Mouse (Mus musculus) midbrain, embryonic 12.5 days (tissue): ENCODE measurements around the gene Dmrta1. TPM values are rescaled to one million over a fixed set of nuclear protein-coding genes. Genes with fewer than 3 reads are reported as not detected.
"Not testable (repeated sequence)": the region's sequence is repeated elsewhere in the genome, so short reads cannot be mapped to it uniquely, and the experiment has no call there.

Source experiments
- ATAC-seq: fragments of 200-750 bp; cut with Nextera tagmentation; 2 replicates; pipeline ENCODE4 v1.8.0; 2017; ENCODE audit warnings: low read depth, moderate TSS enrichment, moderate library complexity; ENCODE audit not compliant: low FRiP score
- H3K27ac ChIP-seq: fragments of 300-500 bp; sonication (generic); replicated peaks from 2 replicates; pipeline ENCODE4 v1.5.1; 2016; ENCODE audit warnings: mild to moderate bottlenecking
- H3K27me3 ChIP-seq: fragments of 300-500 bp; sonication (generic); 2 replicates; pipeline ENCODE4 v1.6.1; 2016; ENCODE audit warnings: mild to moderate bottlenecking
- H3K36me3 ChIP-seq: fragments of 300-500 bp; sonication (generic); 2 replicates; pipeline ENCODE4 v1.6.1; 2016
- H3K4me1 ChIP-seq: fragments of 300-500 bp; sonication (generic); 2 replicates; pipeline ENCODE4 v1.6.1; 2016
- H3K4me2 ChIP-seq: fragments of 300-500 bp; sonication (generic); replicated peaks from 2 replicates; pipeline ENCODE4 v1.6.1; 2016; ENCODE audit warnings: mild to moderate bottlenecking, moderate library complexity
- H3K4me3 ChIP-seq: fragments of 300-500 bp; sonication (generic); 2 replicates; pipeline ENCODE4 v1.5.1; 2016; ENCODE audit warnings: mild to moderate bottlenecking
- H3K9ac ChIP-seq: fragments of 300-500 bp; sonication (generic); replicated peaks from 2 replicates; pipeline ENCODE4 v1.6.1; 2016; ENCODE audit warnings: mild to moderate bottlenecking, moderate library complexity
- H3K9me3 ChIP-seq: fragments of 300-500 bp; sonication (generic); 2 replicates; pipeline ENCODE4 v1.6.1; 2016; ENCODE audit warnings: mild to moderate bottlenecking
- WGBS: fragments of 180-500 bp; shearing (Covaris S2); methylation state at CpG from one replicate; pipeline ENCODE4 v1.1.7; 2016; 5-methylcytosine and 5-hydroxymethylcytosine counted together
- polyA plus RNA-seq: library from polyadenylated mRNA; unstranded; fragments of >200 nt; fragmentation: Nextera tagmentation; extraction: Ambion mirVana; gene quantifications from 2 replicates; pipeline ENCODE4 v1.2.1, GENCODE M21; 2016

The Dmrta1 gene
- polyA plus RNA-seq, 1 experiment from 2014 or later: 1.3 TPM

GRCm38 (mm10) chr4:89678713-89679112 is 523 bp upstream of the Dmrta1 start:
- no peaks in the 10 kb centered on the region for H3K9me3 ChIP-seq
- peaks cover 22% of the 10 kb centered on the region for H3K4me1 ChIP-seq
- H3K27me3 ChIP-seq: no peaks in the 10 kb centered on the region
- no peak overlapping the region for H3K27ac ChIP-seq
- no peak overlapping the region for H3K4me3 ChIP-seq
- peak; percentile 69 for ATAC-seq
- 47% methylated on average over 5 of the region's 5 CpGs for WGBS
- no peak overlapping the region for H3K4me2 ChIP-seq
- H3K9ac ChIP-seq: no peak overlapping the region
- H3K36me3 ChIP-seq: no peaks in the 10 kb centered on the region

GRCm38 (mm10) chr4:89687961-89688803 is 8.9 kb downstream of the Dmrta1 start:
- Histone ChIP-seq H3K27me3 (peaks cover 42% of the 10 kb centered on the region), H3K4me2 (peak overlapping the region; percentile 67), H3K9me3 (no peaks in the 10 kb centered on the region), H3K4me1 (peaks cover 16% of the 10 kb centered on the region; the same call in 1 of the 2 replicates), H3K9ac (peak overlapping the region; percentile 48), H3K27ac (no peak overlapping the region), H3K4me3 (peak overlapping the region; percentile 63), H3K36me3 (no peaks in the 10 kb centered on the region)
- WGBS: under 1% methylated on average over 78 of the region's 78 CpGs
- peak; percentile 81 for ATAC-seq

GRCm38 (mm10) chr4:89688804-89689497 is 9.7 kb downstream of the Dmrta1 start:
- H3K9ac ChIP-seq: peak overlapping the region; percentile 48
- H3K4me2 ChIP-seq: peak overlapping the region; percentile 67
- H3K27ac ChIP-seq: no peak overlapping the region
- 1% methylated on average over 16 of the region's 16 CpGs for WGBS
- H3K36me3 ChIP-seq: no peaks in the 10 kb centered on the region
- peak overlapping the region; percentile 63 for H3K4me3 ChIP-seq
- H3K4me1 ChIP-seq: peaks cover 16% of the 10 kb centered on the region; the same call in 1 of the 2 replicates
- H3K9me3 ChIP-seq: no peaks in the 10 kb centered on the region
- no peak for ATAC-seq
- peaks cover 42% of the 10 kb centered on the region for H3K27me3 ChIP-seq

- 85% methylated on average over 6 of the region's 6 CpGs for WGBS
- no peak overlapping the region for H3K27ac ChIP-seq
These were observed 12.7 kb downstream of the Dmrta1 start for GRCm38 (mm10) chr4:89691936-89692335.

GRCm38 (mm10) chr4:89692780-89693179 is 13.5 kb downstream of the Dmrta1 start:
- peaks cover 15% of the 10 kb centered on the region; the same call in 1 of the 2 replicates for H3K4me1 ChIP-seq
- H3K4me3 ChIP-seq: no peak overlapping the region
- WGBS: 29% methylated on average over 1 of the region's 1 CpGs
- no peak overlapping the region for H3K27ac ChIP-seq
- no peak for ATAC-seq
- no peak overlapping the region for H3K9ac ChIP-seq
- peaks cover 26% of the 10 kb centered on the region for H3K27me3 ChIP-seq
- no peak overlapping the region for H3K4me2 ChIP-seq
- no peaks in the 10 kb centered on the region for H3K9me3 ChIP-seq
- H3K36me3 ChIP-seq: no peaks in the 10 kb centered on the region

More at GRCm38 (mm10) chr4:89691936-89692335, 12.7 kb downstream of the Dmrta1 start:
- Histone ChIP-seq H3K4me1 (peaks cover 16% of the 10 kb centered on the region; the same call in 1 of the 2 replicates), H3K4me3 (no peak overlapping the region), H3K36me3 (no peaks in the 10 kb centered on the region), H3K9ac (no peak overlapping the region), H3K9me3 (no peaks in the 10 kb centered on the region), H3K4me2 (no peak overlapping the region), H3K27me3 (peaks cover 33% of the 10 kb centered on the region)
- no peak for ATAC-seq

- 66% methylated on average over 5 of the region's 5 CpGs for WGBS
- Histone ChIP-seq H3K27ac (no peak overlapping the region), H3K36me3 (no peaks in the 10 kb centered on the region), H3K27me3 (peaks cover 10% of the 10 kb centered on the region), H3K9ac (no peak overlapping the region), H3K4me3 (no peak overlapping the region), H3K9me3 (no peaks in the 10 kb centered on the region), H3K4me1 (no peaks in the 10 kb centered on the region), H3K4me2 (no peak overlapping the region)
- no peak for ATAC-seq
These were observed 16.4 kb downstream of the Dmrta1 start for GRCm38 (mm10) chr4:89695589-89695988.

- H3K4me1 ChIP-seq: no peaks in the 10 kb centered on the region
- ATAC-seq: no peak
- H3K4me3 ChIP-seq: no peak overlapping the region
- no peak overlapping the region for H3K9ac ChIP-seq
- H3K9me3 ChIP-seq: no peaks in the 10 kb centered on the region
- no peak overlapping the region for H3K4me2 ChIP-seq
- H3K27ac ChIP-seq: no peak overlapping the region
- no peaks in the 10 kb centered on the region for H3K27me3 ChIP-seq
- H3K36me3 ChIP-seq: no peaks in the 10 kb centered on the region
These were observed 18.7 kb downstream of the Dmrta1 start for GRCm38 (mm10) chr4:89697951-89698350.

GRCm38 (mm10) chr4:89723526-89724190 is 44.4 kb downstream of the Dmrta1 start:
- H3K4me1 ChIP-seq, H3K36me3 ChIP-seq, H3K9me3 ChIP-seq, H3K27ac ChIP-seq, H3K27me3 ChIP-seq, H3K4me3 ChIP-seq, H3K4me2 ChIP-seq, H3K9ac ChIP-seq, ATAC-seq: not testable (repeated sequence)
- WGBS: 63% methylated on average over 1 of the region's 1 CpGs
